Mouse (Mus musculus) frontal cortex, postnatal 14 days (tissue): Measurements from ENCODE around the gene Etl4.

Source experiments
- DNase-seq, 2 experiments: peaks; one replicate each; pipeline ENCODE4 v3.0.0; 2022; ENCODE audit warnings: low spot score in 2 of 2

Etl4 gene

DNA sequence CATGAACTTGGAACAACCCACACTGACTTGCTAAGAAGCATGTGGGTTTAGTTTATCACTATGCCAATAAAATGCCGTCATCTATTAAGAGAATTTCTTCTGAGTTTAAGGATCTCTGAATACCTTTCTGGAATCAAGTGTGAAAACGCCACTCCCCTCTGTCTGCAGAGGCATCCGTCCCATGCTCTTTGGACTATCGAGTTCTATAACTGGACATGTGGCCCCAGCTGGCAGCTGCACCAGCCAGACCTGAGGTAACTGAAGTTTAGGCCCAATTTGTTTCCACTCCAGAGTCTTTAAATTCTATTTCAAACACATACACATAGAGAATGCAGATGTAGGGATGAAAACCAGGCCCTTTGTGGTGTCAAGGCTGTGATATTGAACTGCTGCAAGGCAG, 795.5 kb downstream of the Etl4 start:
- no peak for DNase-seq

DNA sequence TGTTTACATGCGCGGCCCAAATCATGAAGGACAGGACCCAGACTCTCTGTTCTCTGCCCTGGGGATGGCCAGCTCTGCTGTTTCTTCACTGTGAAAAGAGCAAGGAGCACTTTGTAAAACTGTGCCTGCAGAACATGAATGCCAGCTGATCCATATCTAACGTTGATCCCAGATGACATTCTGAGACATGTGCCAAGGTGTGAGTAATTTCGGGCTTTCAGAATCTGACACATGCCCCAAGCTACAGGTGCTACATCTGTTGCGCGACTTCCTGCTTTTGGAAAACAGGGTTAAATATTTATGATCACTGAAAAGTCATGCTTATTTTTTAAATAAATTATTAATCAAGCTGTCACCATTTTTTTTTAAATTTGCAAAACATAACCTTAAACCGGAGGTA, 801.0 kb downstream of the Etl4 start:
- DNase-seq, result no peak

DNA sequence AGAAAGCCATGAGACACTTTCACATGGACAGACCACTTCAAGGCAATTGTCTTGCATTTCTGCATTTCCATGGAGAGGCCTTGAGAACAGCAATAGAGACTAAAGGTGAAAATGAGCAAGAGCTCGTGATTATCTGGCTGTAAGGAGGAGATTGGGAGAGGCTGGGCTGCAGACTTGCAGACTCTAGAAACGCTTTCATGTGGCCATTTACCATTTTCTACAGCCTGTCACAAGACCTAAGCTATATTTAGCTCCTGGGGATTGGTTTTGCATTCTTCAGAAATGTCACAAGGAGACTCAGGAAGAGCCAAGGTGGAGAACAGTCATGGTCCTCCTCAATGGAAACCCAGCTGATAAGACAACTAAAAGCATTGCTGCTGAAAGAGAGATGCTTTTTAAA, 801.4 kb downstream of the Etl4 start:
- no peak for DNase-seq

DNA sequence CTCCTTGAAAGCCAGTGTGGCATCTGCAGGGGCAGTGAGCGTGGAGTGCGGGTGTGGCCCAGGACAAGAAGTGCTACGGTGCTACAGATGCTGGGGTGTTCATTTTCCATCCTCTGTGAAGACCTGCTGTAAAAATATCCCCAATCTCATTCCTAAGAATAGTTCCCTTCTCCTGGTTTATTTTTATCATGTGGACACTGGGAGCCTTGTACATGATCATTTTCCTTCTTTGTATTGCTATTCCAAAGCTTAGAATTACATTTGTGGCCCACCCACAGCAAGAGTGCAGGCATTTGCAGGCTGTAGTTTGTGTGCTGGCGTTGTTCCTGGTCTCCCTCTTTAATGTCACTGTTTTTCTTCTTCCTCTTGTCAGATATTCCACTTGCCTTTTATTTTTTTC, 809.5 kb downstream of the Etl4 start:
- no peak for DNase-seq

DNA sequence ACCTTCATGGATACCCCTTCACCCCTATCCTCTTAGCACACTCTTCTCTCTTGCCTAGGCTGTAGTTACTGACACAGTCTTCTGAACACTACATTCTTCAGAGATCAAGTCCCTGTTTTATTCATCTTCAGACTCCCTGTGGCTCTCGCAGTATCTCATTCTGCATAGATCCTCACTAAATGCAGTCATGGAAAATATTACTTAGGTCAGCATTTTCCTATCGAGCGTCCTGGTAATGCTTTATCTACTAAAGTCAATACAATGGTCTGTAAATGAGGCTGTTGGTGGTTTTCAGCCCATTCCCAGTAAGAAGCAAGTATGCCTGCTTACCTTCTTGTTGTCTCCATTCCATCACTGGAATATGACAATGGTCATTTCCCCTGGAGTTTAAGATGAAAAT, 811.5 kb downstream of the Etl4 start:
- DNase-seq, result no peak

DNA sequence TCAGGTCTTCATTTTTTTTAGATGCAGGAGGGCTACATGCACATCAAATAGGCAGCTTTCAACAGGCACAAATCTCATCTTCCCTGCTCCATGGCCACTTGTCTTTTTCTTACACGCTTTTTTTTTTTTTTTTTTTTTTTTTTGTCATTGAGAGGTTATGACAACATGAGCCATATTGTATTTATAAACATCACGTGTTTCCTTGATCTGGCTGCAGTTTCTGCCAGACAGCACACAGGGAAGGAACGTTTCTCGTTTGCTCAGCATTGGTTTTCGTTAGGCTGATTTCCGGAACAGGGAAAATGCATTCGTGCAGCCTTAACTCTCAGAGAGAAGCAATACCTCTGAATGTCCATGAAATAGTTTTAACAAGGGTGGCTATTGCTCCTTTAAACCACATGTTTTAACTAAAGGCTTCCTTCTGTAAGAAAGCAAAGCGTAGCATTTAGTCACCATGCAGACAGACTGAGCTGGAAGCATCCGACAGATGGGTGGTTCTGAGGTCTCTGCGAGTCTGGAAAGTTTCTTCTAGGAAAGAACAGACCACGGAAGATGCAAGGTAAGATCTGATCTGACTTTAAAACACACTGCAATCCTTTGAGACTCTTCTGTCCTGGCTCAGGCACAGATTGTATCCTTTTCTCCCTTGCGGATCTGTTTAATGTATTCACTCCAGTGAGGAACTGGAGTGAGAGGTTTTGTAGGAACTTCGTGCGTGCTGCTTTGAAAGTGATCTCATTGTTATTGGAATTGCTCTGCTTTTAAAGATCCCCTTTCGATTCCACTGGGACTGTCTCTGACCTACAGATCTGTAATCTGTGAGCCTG, 812.8 kb downstream of the Etl4 start:
- no peak for DNase-seq

DNA sequence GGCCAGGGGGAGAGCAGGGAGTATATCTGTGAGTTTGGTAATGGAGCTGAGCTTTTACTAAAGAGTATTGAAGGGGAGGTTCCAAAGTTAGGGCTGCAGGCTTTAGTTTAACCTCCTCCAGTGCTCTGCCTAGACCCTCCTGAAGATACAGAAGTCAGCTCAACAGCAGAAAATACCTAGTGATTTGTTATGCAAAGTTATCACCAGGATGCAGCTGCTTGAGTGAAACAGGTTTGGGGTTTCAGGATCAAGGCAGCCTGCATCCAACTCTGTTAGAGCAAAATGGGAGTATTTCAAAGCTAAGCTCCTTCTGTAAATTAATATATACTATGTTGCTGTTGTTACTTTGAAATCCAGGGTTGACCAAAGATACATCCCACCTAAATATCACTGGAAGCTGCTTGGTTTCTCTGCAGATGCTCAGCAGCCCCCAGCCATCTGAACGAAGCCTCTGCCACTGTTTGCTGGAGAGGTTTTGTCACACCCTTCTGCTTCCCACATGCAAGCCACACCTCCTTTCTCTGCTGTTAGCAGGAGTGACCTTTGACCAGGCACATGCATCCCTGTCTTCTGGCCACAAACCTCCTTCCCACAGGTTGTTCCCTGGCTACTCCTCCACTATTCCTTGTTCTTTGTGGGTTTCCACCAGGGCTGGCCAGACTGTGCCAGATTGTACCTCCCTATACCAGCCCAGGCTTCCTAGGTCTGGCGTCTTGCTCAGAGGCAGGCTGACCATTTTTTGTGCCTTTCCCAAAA, 814.6 kb downstream of the Etl4 start:
- DNase-seq, result no peak

DNA sequence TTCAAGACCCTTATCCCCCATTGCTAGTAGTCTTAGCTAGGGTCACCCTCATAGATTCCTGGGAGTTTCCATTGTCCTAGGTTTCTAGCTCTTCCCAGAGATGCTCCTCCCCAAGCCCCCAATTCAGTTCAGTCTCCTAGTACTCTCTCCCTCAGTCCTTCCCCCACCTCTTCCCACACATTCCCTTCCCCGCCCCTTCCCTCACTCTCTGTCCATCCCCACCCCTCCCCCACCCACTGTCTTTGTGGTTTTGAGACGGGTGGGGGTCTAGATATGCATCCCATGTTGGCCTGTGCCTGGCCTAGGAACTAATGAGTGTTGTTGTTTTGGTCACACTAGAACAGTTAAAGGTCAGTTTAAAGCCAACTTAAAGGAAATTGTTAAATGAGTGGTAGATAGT, 817.4 kb downstream of the Etl4 start:
- no peak for DNase-seq

DNA sequence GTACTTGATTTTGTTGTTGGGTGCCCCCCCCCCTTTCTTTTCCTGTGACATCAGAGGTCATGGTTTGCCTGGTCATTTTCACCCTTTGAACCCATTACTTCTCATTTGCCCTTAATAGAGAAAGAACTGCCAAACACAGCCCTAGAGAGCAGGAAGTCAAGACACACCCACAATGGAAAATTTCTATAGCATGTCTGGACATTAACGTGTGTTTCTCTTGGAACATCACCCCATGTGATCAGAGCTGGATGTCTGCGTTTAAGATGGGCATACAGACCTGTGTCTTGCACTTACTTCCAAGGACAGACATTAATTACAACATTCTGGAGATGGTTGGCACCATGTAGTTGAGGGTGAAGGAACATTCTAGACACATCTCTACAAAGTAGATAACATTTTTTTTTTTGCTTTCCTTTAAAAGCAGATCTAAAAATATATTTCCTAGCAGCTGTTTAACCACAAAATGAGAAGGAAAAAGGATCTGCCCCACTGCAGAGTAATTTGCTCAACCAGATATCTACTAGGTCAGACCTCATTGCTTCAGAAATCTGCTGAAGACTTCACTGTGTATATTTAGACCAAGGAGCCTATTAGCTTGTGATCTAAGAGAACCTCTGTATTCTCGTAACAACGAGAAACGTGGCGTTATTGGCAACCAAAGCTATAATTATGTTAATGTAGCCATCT, 818.3 kb downstream of the Etl4 start:
- DNase-seq, result no peak

DNA sequence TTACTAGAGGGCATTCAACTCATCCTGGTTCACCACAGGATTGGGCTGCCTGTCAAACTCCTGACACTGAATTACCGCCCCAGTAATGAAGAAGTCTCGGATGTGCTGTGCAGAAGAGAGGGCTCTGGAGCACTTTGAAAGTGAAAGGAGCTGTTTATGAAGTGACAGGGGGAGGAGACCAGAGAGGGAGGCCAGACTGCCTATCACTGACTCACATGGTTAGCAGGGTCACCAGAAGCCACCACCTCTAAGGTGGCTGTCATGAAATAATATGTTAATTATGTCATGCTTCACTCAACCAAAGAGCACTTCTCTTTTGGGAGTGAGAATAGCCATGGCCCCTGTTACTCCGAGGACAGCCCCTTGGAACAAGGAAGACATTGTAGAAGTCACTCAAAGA, 825.9 kb downstream of the Etl4 start:
- DNase-seq, result no peak

DNA sequence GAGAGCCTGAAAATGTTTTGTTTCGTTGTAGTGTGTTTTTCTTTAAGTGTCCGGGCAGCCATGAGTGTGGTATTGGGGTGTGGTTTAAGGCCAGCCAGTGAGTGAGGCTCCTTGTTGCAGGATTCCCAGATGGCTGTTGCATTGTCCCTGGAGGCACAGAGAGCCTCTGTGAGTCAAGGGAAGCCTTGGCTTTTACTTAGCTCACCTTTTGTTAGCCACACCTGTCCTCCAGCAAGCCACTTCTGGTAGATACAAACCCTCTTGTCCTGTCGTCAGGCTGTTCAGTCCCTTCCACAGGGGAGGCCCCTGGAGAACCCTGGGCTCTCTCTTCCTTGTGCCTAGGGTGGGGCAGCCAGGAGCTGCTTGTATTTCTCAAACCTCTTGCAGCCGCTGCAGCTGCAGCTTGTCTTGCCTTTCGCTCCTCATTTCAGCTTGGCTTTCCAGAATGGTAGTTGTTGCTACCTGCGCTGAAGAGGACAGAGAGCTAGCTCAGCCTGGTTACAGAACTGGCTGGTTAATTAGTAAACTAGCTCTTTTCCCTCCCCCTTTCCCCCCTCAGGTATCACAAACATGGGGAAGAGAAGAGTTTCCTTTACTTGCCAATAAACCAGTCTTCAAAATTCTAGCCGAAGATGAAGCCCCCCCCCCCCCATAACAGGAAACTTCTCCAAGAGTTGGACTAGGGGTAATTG, 826.9 kb downstream of the Etl4 start:
- DNase-seq, result no peak

DNA sequence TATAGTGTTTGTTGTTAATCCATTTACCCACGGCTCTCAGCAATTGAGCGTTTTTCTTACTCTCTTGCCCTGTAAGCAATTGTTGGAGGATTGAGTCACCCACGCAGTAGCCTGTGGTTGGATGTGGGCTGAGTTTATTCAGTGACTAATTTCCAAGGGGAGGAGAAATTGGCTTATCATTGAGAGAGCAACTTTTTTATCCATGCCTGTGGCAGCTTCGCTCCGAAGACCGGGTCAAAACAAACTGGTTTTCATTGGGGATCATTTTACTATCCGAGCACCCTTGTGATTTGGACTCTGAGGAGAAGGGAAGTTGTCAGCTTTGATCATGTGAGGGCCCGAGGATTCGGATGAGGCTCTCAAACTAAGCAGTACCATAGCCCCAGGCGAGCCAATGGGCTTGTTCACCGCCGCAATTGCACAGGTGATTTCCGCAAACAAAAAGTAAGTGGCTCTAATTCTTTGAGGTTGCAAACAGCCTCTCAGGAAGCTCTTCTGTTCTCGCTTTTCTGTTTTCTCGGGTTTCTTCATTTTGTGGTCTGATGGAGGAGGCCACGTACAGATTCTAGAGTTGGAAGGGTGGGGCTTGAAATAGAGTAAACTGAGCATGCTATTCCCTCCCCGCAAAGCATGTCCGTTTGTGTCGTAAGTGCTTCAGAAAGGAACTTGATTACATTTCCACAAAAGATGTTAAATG, 827.7 kb downstream of the Etl4 start:
- no peak for DNase-seq

DNA sequence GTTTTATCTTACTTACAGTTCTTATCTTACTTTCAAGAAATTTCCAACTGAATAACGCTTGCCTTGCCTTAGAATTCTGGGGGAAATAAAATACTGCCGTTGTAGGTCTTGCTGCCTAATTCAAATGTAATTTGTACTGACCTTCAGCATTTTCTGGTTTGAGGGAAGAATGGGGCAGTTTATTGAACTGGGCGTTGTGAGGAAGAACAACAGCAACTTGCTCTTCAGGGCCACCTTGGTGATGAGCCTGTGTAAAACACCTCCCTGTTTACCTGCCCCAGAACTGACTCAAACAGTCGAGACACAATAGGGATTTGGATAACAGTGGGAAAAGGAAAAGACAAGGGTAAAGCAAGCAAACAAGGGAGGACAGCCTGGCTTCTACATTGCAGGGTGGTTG, 828.3 kb downstream of the Etl4 start:
- no peak for DNase-seq

DNA sequence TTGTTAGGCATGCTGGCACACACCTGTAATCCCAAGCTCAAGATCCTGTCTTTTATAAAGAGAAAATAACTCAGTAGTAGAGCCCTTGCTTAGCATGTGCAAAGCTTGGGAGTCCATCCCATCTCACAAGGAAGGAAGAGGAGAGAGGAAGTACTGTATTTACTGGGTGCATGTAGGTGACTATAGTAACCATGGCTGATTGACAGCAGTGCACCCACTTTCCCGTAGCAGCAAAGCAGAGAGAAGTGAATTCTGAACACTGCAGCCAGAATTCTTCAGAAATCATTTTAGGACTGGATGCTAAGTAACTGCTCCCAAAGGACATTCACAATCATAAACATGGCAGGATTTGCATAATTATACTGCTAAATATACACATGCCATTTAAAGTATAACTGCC, 838.1 kb downstream of the Etl4 start:
- DNase-seq, result no peak

DNA sequence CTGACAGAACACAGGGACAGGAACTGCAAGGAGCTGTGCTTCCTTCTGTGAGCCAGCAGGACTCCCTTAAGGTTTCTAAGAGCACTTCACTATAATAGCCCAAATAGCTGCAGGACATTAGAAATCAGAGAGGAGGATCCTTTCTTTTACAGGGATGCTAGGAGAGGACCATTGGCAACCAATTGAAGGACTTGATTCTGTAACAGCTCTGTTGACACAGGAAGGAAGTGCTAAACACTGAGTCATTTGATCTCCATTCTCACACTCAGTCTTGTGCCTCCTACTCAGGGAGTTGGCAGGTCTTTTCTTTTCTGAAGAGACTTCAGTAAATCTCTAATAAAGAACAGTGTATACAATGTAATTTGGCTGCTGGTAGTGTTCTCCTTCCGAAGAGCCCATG, 838.9 kb downstream of the Etl4 start:
- DNase-seq, result no peak

DNA sequence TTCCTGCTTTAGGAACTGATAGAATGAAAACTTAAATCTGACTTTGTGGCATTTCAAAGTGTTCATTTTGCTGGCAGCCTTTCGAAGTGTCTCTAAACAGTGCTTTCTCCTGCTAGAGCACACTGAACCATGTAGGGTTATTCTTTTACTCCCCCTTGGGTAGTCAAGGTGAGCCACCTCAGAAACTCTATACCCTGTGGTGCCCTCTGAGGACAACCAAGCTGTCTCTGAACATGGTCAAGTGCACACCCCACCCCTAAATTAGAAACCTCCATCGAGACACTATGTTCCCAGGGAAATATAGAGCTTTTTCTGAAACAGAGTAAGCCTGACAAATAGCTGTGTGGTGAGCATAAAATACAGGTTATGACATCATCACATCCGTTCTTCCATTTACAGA, 840.1 kb downstream of the Etl4 start:
- DNase-seq, result no peak

DNA sequence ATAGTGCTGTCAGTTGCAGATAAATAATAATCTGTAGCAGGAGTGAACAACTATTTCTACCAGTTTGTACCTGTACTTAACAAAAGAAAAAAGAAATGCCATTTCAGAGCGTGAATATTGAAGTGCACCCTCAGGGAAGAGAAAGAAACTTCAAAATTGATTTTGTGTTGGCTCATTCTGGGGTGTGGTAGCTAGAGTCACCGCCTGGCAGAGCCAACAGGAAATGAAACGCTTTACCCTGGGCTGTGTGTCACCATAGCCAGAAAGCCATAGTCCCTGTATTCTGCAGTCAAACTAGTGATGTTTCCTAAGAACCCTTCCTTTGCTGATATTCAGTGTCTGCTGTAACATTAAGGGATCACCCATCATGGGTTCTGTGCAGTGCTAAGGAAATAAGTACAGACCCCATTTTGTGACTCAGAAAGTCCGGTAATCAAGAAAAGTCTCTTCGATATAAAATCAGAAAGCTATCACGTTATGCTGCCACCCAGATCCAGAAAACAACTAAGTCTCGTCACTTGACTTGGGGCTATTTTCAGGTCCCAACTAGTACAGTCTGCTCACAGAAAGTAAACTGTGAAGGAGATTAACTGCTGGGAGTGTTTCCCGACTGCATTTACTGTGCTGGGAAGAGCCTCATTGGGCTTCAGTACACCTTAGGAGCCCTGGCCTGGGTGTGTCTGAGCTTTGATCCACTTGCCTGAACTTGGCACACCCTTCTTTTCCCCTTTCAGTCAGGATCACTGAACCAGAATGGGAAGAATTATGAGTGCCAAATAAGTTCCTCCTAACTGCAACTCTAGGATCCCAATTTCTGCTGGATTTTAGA, 843.9 kb downstream of the Etl4 start:
- no peak for DNase-seq

DNA sequence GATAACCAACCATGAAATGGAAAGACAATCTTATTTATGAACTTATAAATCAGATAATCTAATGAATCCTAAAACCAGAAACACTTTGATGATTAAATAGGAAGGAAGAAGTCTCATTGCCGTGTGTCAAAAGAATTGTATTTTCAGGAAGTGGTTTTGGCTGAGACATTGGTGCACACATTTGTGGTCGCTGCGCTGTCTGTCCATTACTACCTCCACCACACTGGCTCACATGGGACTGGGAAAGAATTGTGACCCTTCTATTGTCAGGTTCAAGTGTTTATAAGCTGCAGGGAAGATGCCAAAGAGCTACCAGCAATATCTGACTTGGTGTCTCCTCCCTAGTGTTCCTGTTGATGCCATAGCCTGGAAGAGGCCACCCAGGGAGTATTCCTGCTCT, 847.4 kb downstream of the Etl4 start:
- DNase-seq, result no peak

DNA sequence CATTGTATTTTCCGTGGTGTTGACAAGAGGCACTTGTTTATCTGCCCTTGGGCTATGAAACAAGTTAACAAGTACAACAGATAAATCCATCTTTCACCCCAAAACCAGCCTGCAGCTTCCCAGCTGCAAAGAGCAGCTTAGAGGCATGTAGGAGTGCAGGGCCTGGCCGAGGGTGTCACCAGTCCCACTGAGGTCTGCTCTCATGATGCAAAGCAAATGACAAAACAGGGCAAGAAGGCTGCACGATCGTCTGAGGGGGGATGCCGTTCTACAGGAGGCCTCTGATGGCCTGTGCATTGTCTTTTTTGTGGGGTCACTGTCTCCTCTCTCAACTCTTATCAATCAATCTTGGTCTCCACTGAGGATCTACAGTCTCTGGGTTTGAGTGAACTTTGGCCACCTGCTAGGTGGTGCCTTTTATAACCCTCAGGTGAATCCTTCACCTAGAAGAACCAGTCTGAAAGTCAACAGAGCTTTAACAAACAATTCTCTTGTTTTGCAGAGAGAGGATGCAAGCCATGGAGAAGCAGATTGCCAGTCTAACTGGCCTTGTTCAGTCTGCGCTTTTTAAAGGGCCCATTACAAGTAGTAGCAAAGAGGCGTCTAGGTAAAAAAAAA, 849.6 kb downstream of the Etl4 start:
- no peak for DNase-seq

DNA sequence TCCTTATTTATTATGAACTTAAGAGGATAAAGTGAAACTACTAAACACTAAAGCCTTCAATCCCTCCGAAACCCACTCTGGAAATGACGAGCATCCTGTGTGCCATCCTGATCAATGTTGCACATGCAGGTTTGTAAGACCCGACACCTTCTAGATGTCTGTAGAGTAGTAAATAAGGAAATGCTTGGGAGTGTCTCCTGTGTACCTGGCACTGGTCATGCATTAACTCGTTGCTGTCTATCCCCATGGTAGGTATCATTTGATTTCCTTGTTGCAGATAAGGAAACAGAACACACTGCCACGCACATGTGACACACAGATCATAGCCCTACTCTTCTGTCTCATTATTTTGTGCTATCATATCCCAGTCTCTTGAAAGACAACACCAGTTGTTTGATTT, 851.7 kb downstream of the Etl4 start:
- no peak for DNase-seq
